Mouse (Mus musculus): ENCODE measurements around the gene Hist1h3h.

DNA sequence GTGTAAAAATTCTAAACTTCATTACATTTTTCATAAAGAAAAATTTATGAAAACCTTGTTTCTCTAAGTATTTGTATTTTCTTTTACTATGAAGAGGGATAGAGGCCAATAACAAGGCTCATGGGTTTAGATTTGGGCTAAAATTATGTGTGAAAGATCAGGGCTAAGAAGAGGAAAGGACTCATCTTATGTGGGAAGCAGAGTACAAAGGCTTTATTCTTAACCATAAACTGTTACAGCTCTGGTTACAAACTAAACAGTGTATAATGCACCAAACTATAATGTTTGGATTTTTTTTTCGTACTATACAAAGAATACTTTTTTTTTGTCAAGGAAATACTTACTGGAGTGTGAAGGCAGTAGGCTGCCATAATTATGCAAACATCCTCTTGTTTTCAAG is 38.2 kb downstream of the Hist1h3h start:
- no peak for TF ChIP-seq CTCF (IDR thresholded peaks at IDR 0.05; ENCODE audit: borderline replicate concordance, insufficient read depth, low read depth, low read length)
- TF ChIP-seq POLR2A (IDR thresholded peaks at IDR 0.05; ENCODE audit: borderline replicate concordance, insufficient read depth, low read length), result no peak
